Comparison of ENCODE assay signal across 9 mouse cellular contexts in the genomic region with DNA sequence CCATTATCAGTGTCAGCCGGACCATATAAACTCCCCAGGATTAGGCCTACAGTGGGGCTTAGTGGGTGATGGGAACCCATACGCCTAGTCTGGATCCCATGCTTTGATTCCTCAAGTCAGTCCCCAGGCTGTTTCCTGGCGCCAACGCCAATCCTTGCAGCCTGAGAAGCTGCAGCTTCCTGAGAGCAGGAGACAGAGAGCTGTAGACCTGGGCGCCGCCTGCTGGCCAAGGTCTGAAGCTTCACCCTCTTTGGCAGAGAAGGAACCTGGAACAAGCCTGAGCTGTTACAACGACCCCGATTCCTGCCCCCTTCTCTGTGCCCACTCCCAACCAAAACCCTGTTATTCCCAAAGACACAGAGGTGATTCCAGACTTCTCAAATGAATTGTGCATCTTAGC. TPM values are rescaled to one million over a fixed set of nuclear protein-coding genes. Genes with fewer than 3 reads are reported as not detected.
DNase-seq lines count a peak whose midpoint lies in the region; ATAC-seq and TF ChIP-seq lines count a peak whose summit lies in the region.
"Had no signal": no experiment of that assay in that cellular context is flagged by ENCODE, and none has a peak within 500 bp of the region (broad histone marks: within the 10 kb centered on the region; RNA-seq: fewer than 3 reads in every experiment).

No protein-coding gene starts in this region.

- H3K36me3 ChIP-seq in heart, embryonic 12.5 days = no peaks in the 10 kb centered on the region
- no peaks in the 10 kb centered on the region for H3K36me3 ChIP-seq in forebrain, embryonic 11.5 days (ENCODE audit: control insufficient read depth, insufficient read depth, low read length)
- no peaks in the 10 kb centered on the region for H3K36me3 ChIP-seq in midbrain, embryonic 11.5 days (ENCODE audit: control insufficient read depth, insufficient read depth, low read length)
- H3K36me3 ChIP-seq in small intestine, adult 2 months (ENCODE audit: control insufficient read depth, insufficient read depth, low read length) = no peaks in the 10 kb centered on the region
- H3K36me3 ChIP-seq: limb, embryonic 15.5 days had no signal

- no peak for ATAC-seq in heart, embryonic 12.5 days (ENCODE audit: insufficient number of reproducible peaks, low FRiP score)
- no peak for ATAC-seq in forebrain, embryonic 11.5 days (replicated peaks; ENCODE audit: low FRiP score)
- no peak for ATAC-seq in midbrain, embryonic 11.5 days (ENCODE audit: low FRiP score)

- H3K4me1 ChIP-seq in heart, embryonic 12.5 days (replicated peaks) = peaks cover 29% of the 10 kb centered on the region
- H3K4me1 ChIP-seq in forebrain, embryonic 11.5 days (replicated peaks; ENCODE audit: control insufficient read depth, insufficient read depth, low read length) = peaks cover 11% of the 10 kb centered on the region
- H3K4me1 ChIP-seq in midbrain, embryonic 11.5 days (ENCODE audit: control insufficient read depth, insufficient read depth, low read length) = peaks cover 17% of the 10 kb centered on the region
- H3K4me1 ChIP-seq in small intestine, adult 2 months (ENCODE audit: control insufficient read depth, insufficient read depth, insufficient read length, low read length) = peaks cover 10% of the 10 kb centered on the region

- no peak overlapping the region for H3K4me2 ChIP-seq in heart, embryonic 12.5 days
- H3K4me2 ChIP-seq in forebrain, embryonic 11.5 days (ENCODE audit: low read depth, low read length, severe bottlenecking) = no peak overlapping the region
- no peak overlapping the region for H3K4me2 ChIP-seq in midbrain, embryonic 11.5 days
- H3K4me2 ChIP-seq: limb, embryonic 15.5 days had no signal

- H3K9ac ChIP-seq in heart, embryonic 12.5 days = no peak overlapping the region
- no peak overlapping the region for H3K9ac ChIP-seq in forebrain, embryonic 11.5 days (ENCODE audit: low read length)
- no peak overlapping the region for H3K9ac ChIP-seq in midbrain, embryonic 11.5 days (ENCODE audit: low read length)
- H3K9ac ChIP-seq: limb, embryonic 15.5 days had no signal

- no peak for TF ChIP-seq POLR2A in small intestine, adult 2 months (IDR thresholded peaks at IDR 0.05; ENCODE audit: low read depth, low read length)

- H3K4me3 ChIP-seq in heart, embryonic 12.5 days = no peak overlapping the region
- H3K4me3 ChIP-seq in forebrain, embryonic 11.5 days (ENCODE audit: low read depth, low read length) = no peak overlapping the region
- no peak overlapping the region for H3K4me3 ChIP-seq in midbrain, embryonic 11.5 days (ENCODE audit: low read depth, low read length)
- H3K4me3 ChIP-seq in small intestine, adult 2 months (ENCODE audit: low read depth, low read length) = no peak overlapping the region
- H3K4me3 ChIP-seq: limb, embryonic 15.5 days had no signal

- DNase-seq in heart, adult 11 months = peak; percentile 97
- peak; percentile 46 for DNase-seq in c-Kit-positive CD71-negative TER-119-negative erythroid progenitor cells, embryonic 14.5 days (ENCODE audit: low read depth)
- peak; percentile 90 for DNase-seq in forebrain, embryonic 11.5 days (ENCODE audit: low spot score)
- peak; percentile 86 to 87 for DNase-seq in heart, postnatal 14 days
- peak; percentile 49 to 84 for DNase-seq in layer of hippocampus, postnatal 25 days (ENCODE audit: extremely low spot score in 1 of 2, low spot score in 1 of 2)
- peak; percentile 95 for DNase-seq in midbrain, embryonic 11.5 days (ENCODE audit: low spot score, missing footprints)

- TF ChIP-seq CTCF in small intestine, adult 2 months (IDR thresholded peaks at IDR 0.05; ENCODE audit: extremely low read depth, insufficient read length, insufficient replicate concordance, low read depth, low read length) = peak; percentile 88

- no peaks in the 10 kb centered on the region for H3K9me3 ChIP-seq in heart, embryonic 12.5 days (replicated peaks)
- H3K9me3 ChIP-seq in forebrain, embryonic 11.5 days (ENCODE audit: control insufficient read depth, low read length) = no peaks in the 10 kb centered on the region
- no peaks in the 10 kb centered on the region for H3K9me3 ChIP-seq in midbrain, embryonic 11.5 days (ENCODE audit: control insufficient read depth, low read length)
- H3K9me3 ChIP-seq: limb, embryonic 15.5 days had no signal

- no peaks in the 10 kb centered on the region for H3K27me3 ChIP-seq in heart, embryonic 12.5 days (replicated peaks)
- peaks cover 14% of the 10 kb centered on the region for H3K27me3 ChIP-seq in forebrain, embryonic 11.5 days (ENCODE audit: control insufficient read depth, insufficient read depth, low read length)
- H3K27me3 ChIP-seq in midbrain, embryonic 11.5 days (ENCODE audit: control insufficient read depth, insufficient read depth, low read length) = no peaks in the 10 kb centered on the region; the same call in 1 of the 2 replicates
- H3K27me3 ChIP-seq in small intestine, adult 2 months (ENCODE audit: control insufficient read depth, insufficient read depth, low read length) = no peaks in the 10 kb centered on the region
- H3K27me3 ChIP-seq: limb, embryonic 15.5 days had no signal

- intact Hi-C loops in heart, postnatal 14 days (cut with DNase I) = loop anchor here (5.0 kb wide), 2 partner anchors 37 to 463 kb away; partner anchors contain the start of gene Tspan32

- WGBS in heart, embryonic 12.5 days = 12% methylated on average over 8 of the region's 8 CpGs
- WGBS in forebrain, embryonic 11.5 days = 23% methylated on average over 8 of the region's 8 CpGs
- WGBS in midbrain, embryonic 11.5 days = 25% methylated on average over 8 of the region's 8 CpGs
- 7% methylated on average over 8 of the region's 8 CpGs for WGBS in small intestine, adult 2 months

- no peak overlapping the region for H3K27ac ChIP-seq in heart, embryonic 12.5 days (ENCODE audit: poor library complexity, severe bottlenecking)
- H3K27ac ChIP-seq in forebrain, embryonic 11.5 days (ENCODE audit: low read depth, low read length) = no peak overlapping the region
- H3K27ac ChIP-seq in midbrain, embryonic 11.5 days (ENCODE audit: low read depth, low read length) = no peak overlapping the region
- no peak overlapping the region for H3K27ac ChIP-seq in small intestine, adult 2 months (ENCODE audit: insufficient read depth, low read depth, low read length)
- H3K27ac ChIP-seq: limb, embryonic 15.5 days had no signal

RNA-seq across cellular contexts. Expression of gene Slc22a18, which starts 3.6 kb away (rescaled TPM):
- 0.90 and 0.91 TPM in 2 replicates for polyA plus RNA-seq in heart, embryonic 12.5 days (2016; fragmentation: Nextera tagmentation; extraction: Ambion mirVana)
- 0.20 and 0.29 TPM in 2 replicates for polyA plus RNA-seq in forebrain, embryonic 11.5 days (2014; fragmentation: Nextera tagmentation; extraction: Ambion mirVana)
- under 1 TPM; 0.15 to 0.69 TPM for total RNA-seq in heart, postnatal 14 days (2021)
- total RNA-seq in layer of hippocampus, postnatal 25 days (2021) = under 1 TPM in 1 of 2 experiments, not detected in 1; 0.20 TPM
- 0.16 and 0.30 TPM in 2 replicates for polyA plus RNA-seq in midbrain, embryonic 11.5 days (2014; fragmentation: Nextera tagmentation; extraction: Ambion mirVana)
- 249 and 251 TPM in 2 replicates for polyA plus RNA-seq in small intestine, adult 2 months (2012; rRNA removed)

RNA-seq across cellular contexts. Expression of gene Cdkn1c, which starts 9.1 kb away (rescaled TPM):
- polyA plus RNA-seq in heart, embryonic 12.5 days (2016; fragmentation: Nextera tagmentation; extraction: Ambion mirVana) = 1,218 and 1,354 TPM in 2 replicates
- 372 and 435 TPM in 2 replicates for polyA plus RNA-seq in forebrain, embryonic 11.5 days (2014; fragmentation: Nextera tagmentation; extraction: Ambion mirVana)
- total RNA-seq in heart, postnatal 14 days (2021) = 10 to 100 TPM; 37.3 to 52.0 TPM
- 1 to 10 TPM; 6.8 to 8.7 TPM for total RNA-seq in layer of hippocampus, postnatal 25 days (2021)
- 789 and 799 TPM in 2 replicates for polyA plus RNA-seq in midbrain, embryonic 11.5 days (2014; fragmentation: Nextera tagmentation; extraction: Ambion mirVana)
- 8.7 and 9.6 TPM in 2 replicates for polyA plus RNA-seq in small intestine, adult 2 months (2012; rRNA removed)

RNA-seq across cellular contexts. Expression of gene Phlda2, which starts 33.0 kb away (rescaled TPM):
- polyA plus RNA-seq in heart, embryonic 12.5 days (2016; fragmentation: Nextera tagmentation; extraction: Ambion mirVana) = 1.7 and 2.2 TPM in 2 replicates
- polyA plus RNA-seq in forebrain, embryonic 11.5 days (2014; fragmentation: Nextera tagmentation; extraction: Ambion mirVana) = 1.2 and 2.3 TPM in 2 replicates
- not detected for total RNA-seq in heart, postnatal 14 days (2021)
- total RNA-seq in layer of hippocampus, postnatal 25 days (2021) = not detected
- polyA plus RNA-seq in midbrain, embryonic 11.5 days (2014; fragmentation: Nextera tagmentation; extraction: Ambion mirVana) = 0.37 and 0.54 TPM in 2 replicates
- polyA plus RNA-seq in small intestine, adult 2 months (2012; rRNA removed) = 2.5 and 5.0 TPM in 2 replicates

Comparison
In these comparisons a context has a peak if more than half of its experiments do, and no peak if none do; other contexts are left out.
1. DNase-seq: peak in every context shown above with its lines; median percentile 97 in heart, adult 11 months; 95 in midbrain, embryonic 11.5 days; 90 in forebrain, embryonic 11.5 days; 86 in heart, postnatal 14 days; 66 in layer of hippocampus, postnatal 25 days; 46 in c-Kit-positive CD71-negative TER-119-negative erythroid progenitor cells, embryonic 14.5 days.
2. RNA of gene Slc22a18, which starts 3.6 kb away (polyA plus RNA-seq): 249 to 251 TPM in small intestine, adult 2 months; 0.90 to 0.91 TPM in heart, embryonic 12.5 days, 0.20 to 0.29 TPM in forebrain, embryonic 11.5 days and 0.16 to 0.30 TPM in midbrain, embryonic 11.5 days; every median in the first group is over 100 times any median in the second.
3. RNA of gene Cdkn1c, which starts 9.1 kb away (polyA plus RNA-seq): 1,218 to 1,354 TPM in heart, embryonic 12.5 days, 789 to 799 TPM in midbrain, embryonic 11.5 days and 372 to 435 TPM in forebrain, embryonic 11.5 days; 8.7 to 9.6 TPM in small intestine, adult 2 months; every median in the first group is over 10 times any median in the second.